Mouse (Mus musculus) erythroblast, embryonic 14.5 days (primary cell): Measurements from ENCODE around the gene Sart3. TPM values are rescaled to one million over a fixed set of nuclear protein-coding genes. Genes with fewer than 3 reads are reported as not detected.

ENCODE experiments used
- H3K27me3 ChIP-seq: 2 replicates; pipeline ENCODE4 v1.6.1; 2012; ENCODE audit warnings: inconsistent platforms; ENCODE audit not compliant: control insufficient read depth
- H3K36me3 ChIP-seq: 2 replicates; pipeline ENCODE4 v1.6.1; 2012; ENCODE audit warnings: mild to moderate bottlenecking, inconsistent platforms; ENCODE audit not compliant: control insufficient read depth
- H3K4me1 ChIP-seq: 2 replicates; pipeline ENCODE4 v1.6.1; 2012; ENCODE audit warnings: inconsistent platforms; ENCODE audit not compliant: control insufficient read depth
- H3K4me3 ChIP-seq: replicated peaks from 2 replicates; pipeline ENCODE3; 2012; ENCODE audit warnings: moderate library complexity, mild to moderate bottlenecking, inconsistent platforms
- H3K9me3 ChIP-seq: 2 replicates; pipeline ENCODE4 v1.6.1; 2012; ENCODE audit warnings: low read length, inconsistent platforms, mixed read lengths; ENCODE audit not compliant: control insufficient read depth
- GATA1 ChIP-seq: IDR thresholded peaks from 2 replicates; pipeline ENCODE4 v1.6.1; 2012; ENCODE audit warnings: low read length, inconsistent platforms, mixed read lengths
- TAL1 ChIP-seq: IDR thresholded peaks from 3 replicates; pipeline ENCODE4 v1.6.1; 2012; ENCODE audit warnings: low read length, inconsistent platforms, mixed read lengths
- polyA plus RNA-seq: library from polyadenylated mRNA; stranded (reverse); fragments of >175 nt; gene quantifications from 2 replicates; pipeline ENCODE4 v1.2.3, GENCODE M21; 2012

Gene Sart3
- polyA plus RNA-seq, 1 experiment, result 2.2 TPM

DNA sequence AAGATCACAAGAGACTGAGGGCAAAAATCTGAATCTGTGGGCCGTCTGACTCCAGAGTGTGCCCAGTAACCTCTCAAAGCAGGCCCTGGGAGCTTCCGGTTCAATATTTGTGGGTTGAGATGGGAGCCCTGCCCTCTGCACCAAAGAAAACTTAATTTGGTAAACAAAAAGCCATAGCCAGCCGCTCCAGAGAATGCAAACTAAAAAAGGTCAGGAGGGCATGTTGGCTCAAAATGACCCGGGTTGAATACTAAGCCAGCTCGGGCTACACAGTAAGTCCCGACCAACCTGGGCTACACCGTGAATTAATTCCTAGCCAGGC lies 37.3 kb downstream of the Sart3 start:
- TF ChIP-seq TAL1 (no peak), GATA1 (no peak)
- Histone ChIP-seq H3K9me3 (peaks cover 5% of the 10 kb centered on the region), H3K4me3 (peak overlapping the region; percentile 91), H3K4me1 (peaks cover 30% of the 10 kb centered on the region), H3K36me3 (peaks cover 32% of the 10 kb centered on the region), H3K27me3 (no peaks in the 10 kb centered on the region)

DNA sequence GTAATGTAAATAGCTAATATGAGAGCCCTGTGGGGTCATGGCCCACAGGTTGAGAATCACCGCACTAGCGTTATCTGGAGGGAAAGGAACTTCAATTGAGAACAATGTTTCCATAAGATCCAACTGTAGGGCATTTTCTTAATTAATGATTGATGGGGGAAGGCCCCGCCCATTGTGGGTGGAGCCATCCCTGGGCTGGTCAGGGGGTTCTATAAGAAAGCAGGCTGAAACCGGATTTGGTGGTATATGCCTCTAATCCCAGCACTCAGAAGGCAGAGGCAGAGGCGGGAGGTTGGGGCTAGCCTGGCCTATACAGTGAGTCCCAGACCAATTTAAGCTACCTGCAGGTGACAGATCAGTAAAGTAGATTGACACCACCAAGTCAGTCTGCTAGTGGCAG lies 37.9 kb downstream of the Sart3 start:
- H3K4me3 ChIP-seq, result no peak overlapping the region
- TF ChIP-seq TAL1 (no peak), GATA1 (no peak)
- H3K36me3 ChIP-seq, result peaks cover 26% of the 10 kb centered on the region
- H3K9me3 ChIP-seq, result peaks cover 5% of the 10 kb centered on the region
- peaks cover 30% of the 10 kb centered on the region for H3K4me1 ChIP-seq
- H3K27me3 ChIP-seq, result no peaks in the 10 kb centered on the region

DNA sequence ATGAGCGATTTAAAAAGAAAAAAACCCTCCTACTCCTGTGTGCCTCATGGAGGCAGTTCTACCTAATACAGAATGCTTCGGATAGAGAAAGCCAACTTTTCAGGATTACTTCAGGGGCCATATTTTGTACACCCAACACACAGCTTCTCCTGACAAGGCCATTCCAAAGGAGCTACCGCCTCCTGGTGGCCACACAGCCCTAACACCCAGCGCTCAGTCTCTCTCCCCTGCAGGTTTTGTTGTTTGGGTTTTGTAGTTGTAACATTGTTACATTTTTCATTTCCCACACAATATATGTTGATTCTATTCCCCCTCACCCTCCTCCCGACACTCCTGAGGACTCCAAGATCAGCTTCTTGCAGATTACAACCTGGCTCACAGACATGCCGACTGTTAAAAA lies 40.1 kb downstream of the Sart3 start:
- Histone ChIP-seq H3K9me3 (no peaks in the 10 kb centered on the region), H3K27me3 (no peaks in the 10 kb centered on the region), H3K4me3 (no peak overlapping the region), H3K4me1 (peaks cover 25% of the 10 kb centered on the region), H3K36me3 (peaks cover 4% of the 10 kb centered on the region)
- TF ChIP-seq TAL1 (no peak), GATA1 (no peak)

DNA sequence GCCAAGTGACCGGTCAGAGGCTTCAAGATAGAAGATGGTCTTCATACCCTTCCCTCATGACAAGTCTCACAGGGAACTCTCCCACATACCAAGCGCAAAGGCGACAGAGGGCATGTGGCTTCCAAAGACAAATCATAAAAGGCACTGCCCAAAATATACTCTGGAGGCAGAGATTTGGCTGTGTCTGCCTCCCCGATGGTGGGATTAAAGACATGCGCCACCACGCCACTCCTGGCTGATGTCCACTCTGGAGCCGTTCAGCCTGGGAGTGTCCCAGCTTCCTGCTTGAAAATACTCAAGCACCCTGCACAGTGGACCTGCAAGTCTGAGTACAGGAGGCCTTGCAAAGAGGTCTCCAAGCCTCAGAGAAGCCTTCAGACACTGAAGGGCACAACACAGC lies 41.1 kb downstream of the Sart3 start:
- Histone ChIP-seq H3K9me3 (no peaks in the 10 kb centered on the region), H3K4me1 (peaks cover 15% of the 10 kb centered on the region), H3K27me3 (no peaks in the 10 kb centered on the region), H3K36me3 (no peaks in the 10 kb centered on the region), H3K4me3 (no peak overlapping the region)
- TF ChIP-seq TAL1, result no peak
- TF ChIP-seq GATA1, result no peak

DNA sequence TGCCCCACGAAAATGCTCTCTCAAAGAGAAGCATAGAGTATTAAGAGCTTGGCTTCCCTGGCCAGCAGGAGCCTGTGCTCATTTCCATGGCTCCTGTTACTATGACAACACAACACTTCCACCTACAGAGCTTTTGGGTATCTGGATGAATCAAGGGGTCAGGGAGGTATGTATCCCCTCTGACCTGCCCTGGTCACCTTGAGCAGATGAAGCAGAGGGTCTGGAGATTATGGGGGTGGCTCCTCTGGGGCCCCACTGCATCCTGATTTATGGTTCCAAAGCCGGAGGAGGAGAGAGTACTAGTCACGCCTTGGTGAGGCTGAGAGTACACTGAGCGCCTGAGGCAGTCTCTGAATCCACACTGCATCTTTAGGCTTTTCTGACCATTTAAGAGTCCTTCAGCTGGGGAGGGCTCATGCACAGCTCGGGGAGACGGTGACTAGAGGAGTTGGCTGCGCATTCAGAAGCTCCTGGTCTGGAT lies 41.6 kb downstream of the Sart3 start:
- TF ChIP-seq TAL1 (no peak), GATA1 (no peak)
- no peak overlapping the region for H3K4me3 ChIP-seq
- peaks cover 13% of the 10 kb centered on the region for H3K4me1 ChIP-seq
- H3K36me3 ChIP-seq, result no peaks in the 10 kb centered on the region
- H3K9me3 ChIP-seq, result no peaks in the 10 kb centered on the region
- no peaks in the 10 kb centered on the region for H3K27me3 ChIP-seq

DNA sequence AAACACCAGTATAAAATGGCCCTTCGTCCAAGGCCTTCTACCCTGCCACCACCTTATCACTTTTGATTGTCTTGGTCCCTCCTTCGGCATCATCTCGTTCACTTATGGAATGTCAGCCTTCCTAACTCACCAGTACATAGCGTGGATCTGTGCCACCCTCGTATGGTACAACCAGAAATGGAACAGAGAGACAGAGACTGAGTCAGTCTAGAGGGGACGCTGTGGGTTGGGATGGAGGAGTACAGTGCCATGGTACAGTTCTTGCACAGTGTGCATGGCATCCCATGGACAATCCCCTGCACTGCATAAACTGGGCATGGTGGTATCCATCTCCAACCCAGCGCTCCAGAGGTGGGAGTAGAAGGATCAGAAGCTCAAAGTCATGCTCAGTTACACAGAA lies 43.6 kb downstream of the Sart3 start:
- Histone ChIP-seq H3K9me3 (no peaks in the 10 kb centered on the region), H3K4me1 (no peaks in the 10 kb centered on the region), H3K4me3 (no peak overlapping the region), H3K36me3 (no peaks in the 10 kb centered on the region), H3K27me3 (no peaks in the 10 kb centered on the region)
- TF ChIP-seq GATA1, result no peak
- no peak for TF ChIP-seq TAL1

DNA sequence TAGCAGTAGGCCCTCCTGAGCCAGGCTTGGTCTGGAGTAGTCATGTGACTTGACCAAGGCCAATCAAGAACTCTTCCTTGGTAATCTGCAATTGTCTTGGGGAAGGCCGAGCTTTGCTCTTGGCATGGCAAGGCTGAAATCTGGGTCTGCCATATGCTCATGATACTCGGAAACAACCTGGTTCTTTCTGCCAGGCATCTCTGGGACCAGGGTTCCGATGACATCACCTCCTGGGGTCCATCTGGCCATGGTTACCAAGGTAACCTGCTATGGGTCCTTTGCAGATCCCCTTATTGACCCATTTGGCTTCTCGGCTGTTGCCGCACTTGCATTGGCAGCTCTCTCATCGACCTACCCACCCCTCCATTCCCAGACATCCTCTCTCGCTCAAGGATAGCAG lies 44.3 kb downstream of the Sart3 start:
- H3K27me3 ChIP-seq, result no peaks in the 10 kb centered on the region
- no peaks in the 10 kb centered on the region for H3K36me3 ChIP-seq
- no peak overlapping the region for H3K4me3 ChIP-seq
- H3K4me1 ChIP-seq, result no peaks in the 10 kb centered on the region
- H3K9me3 ChIP-seq, result no peaks in the 10 kb centered on the region
- TF ChIP-seq GATA1 (no peak), TAL1 (no peak)

DNA sequence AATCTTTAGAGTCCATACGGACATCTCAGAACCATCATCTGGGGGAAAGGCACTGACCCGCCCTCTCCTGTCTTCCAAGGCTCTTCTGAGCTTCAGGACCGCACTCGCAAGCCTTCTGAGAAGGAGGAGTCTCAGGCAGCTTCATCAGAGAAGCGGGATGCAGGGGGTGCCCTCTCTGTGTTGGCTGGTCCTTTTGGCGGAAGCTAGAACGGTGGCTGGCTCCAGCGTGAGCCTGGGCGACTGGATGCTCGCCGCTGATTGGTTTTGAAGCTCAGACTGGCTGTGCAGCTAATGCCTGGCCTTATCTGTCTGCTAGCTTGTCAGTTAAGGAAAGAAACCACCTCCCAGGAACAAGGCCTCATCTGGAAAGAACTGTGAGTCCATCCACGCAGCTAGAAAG lies 45.1 kb downstream of the Sart3 start:
- H3K9me3 ChIP-seq, result peaks cover 3% of the 10 kb centered on the region; the same call in 1 of the 2 replicates
- H3K4me3 ChIP-seq, result no peak overlapping the region
- no peak for TF ChIP-seq TAL1
- no peak for TF ChIP-seq GATA1
- no peaks in the 10 kb centered on the region for H3K36me3 ChIP-seq
- H3K27me3 ChIP-seq, result no peaks in the 10 kb centered on the region
- no peaks in the 10 kb centered on the region for H3K4me1 ChIP-seq

DNA sequence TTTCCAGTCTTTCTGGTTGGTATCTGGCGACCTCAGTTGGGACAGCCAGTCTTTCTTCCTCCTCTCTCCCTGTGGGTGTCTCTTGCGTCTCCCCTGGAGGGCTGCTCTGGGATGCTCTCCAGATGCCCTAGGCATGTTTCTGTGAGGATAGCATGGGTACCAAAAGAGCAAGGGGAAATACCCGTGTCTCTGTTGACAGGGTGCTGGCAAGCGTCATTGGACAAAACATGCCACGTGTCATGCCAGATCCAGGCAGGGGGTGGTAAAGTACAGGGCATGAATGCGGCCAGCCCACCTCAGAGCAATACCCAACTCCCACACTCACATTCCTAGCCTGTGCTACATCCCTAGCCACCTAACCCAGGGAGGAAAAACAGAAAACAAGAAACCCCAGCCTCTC lies 45.7 kb downstream of the Sart3 start:
- H3K36me3 ChIP-seq, result no peaks in the 10 kb centered on the region
- no peaks in the 10 kb centered on the region for H3K27me3 ChIP-seq
- H3K4me1 ChIP-seq, result no peaks in the 10 kb centered on the region
- TF ChIP-seq TAL1, result no peak
- H3K9me3 ChIP-seq, result peaks cover 6% of the 10 kb centered on the region; the same call in 1 of the 2 replicates
- no peak overlapping the region for H3K4me3 ChIP-seq

DNA sequence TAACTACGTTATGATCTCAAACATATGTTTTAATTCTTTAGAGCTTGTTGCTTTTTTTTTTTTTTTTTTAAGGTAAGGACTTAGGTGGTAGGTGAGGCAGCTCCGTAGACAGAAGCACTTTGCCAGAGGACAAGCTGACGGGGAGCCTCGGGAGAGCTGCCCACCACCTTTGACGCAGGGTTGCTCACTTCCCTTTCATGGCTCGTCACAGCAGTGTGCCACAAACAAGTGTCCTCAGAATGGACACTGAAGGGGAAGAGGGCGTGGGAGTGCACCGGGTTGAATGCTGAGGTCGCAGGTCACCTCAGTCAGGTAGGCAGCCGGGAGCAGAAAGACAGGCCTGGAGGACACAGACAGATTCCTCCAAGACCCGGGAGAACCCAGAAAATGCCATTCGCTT lies 46.9 kb downstream of the Sart3 start:
- Histone ChIP-seq H3K27me3 (no peaks in the 10 kb centered on the region), H3K9me3 (peaks cover 6% of the 10 kb centered on the region; the same call in 1 of the 2 replicates), H3K4me3 (no peak overlapping the region), H3K4me1 (no peaks in the 10 kb centered on the region), H3K36me3 (no peaks in the 10 kb centered on the region)
- TF ChIP-seq TAL1 (no peak), GATA1 (no peak)
